Comparison of ENCODE assay signal across 21 mouse cellular contexts in the genomic region with DNA sequence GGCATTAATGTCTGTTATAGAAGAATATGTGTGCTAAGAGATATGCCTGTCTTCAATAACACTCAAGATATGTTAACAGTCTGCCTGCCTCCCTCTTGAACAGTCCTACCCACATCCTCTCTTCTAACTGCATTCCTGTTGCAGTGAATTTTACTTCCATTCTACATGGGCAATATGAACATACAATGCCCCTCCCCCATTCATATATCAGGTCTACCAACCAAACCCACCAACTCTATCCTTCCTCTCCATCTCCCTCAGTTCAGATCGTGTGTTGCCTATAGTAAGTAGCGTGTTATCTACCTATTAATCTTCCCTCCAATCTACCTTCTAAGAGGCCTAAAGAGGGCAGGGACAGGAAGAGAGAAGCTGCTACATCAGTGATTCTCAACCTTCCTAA. TPM values are rescaled to one million over a fixed set of nuclear protein-coding genes. Genes with fewer than 3 reads are reported as not detected.
"Had no signal": no experiment of that assay in that cellular context is flagged by ENCODE, and none has a peak within 500 bp of the region (broad histone marks: within the 10 kb centered on the region; RNA-seq: fewer than 3 reads in every experiment).

No protein-coding gene starts in this region.

- H3K4me3 ChIP-seq: kidney, embryonic 15.5 days; left cerebral cortex, adult 2 months; limb, embryonic 15.5 days; liver, embryonic 12.5 days; midbrain, embryonic 10.5 days; myocyte; neural tube, embryonic 13.5 days had no signal

- H3K4me1 ChIP-seq: limb, embryonic 15.5 days; midbrain, embryonic 10.5 days; neural tube, embryonic 13.5 days had no signal

- H3K27ac ChIP-seq: kidney, embryonic 15.5 days; left cerebral cortex, adult 2 months; limb, embryonic 15.5 days; liver, embryonic 12.5 days; midbrain, embryonic 10.5 days; neural tube, embryonic 13.5 days had no signal

- ATAC-seq: liver, embryonic 12.5 days had no signal

- H3K4me2 ChIP-seq: kidney, embryonic 15.5 days; limb, embryonic 15.5 days; liver, embryonic 12.5 days; lung, embryonic 14.5 days; neural tube, embryonic 13.5 days had no signal

- H3K9me3 ChIP-seq: kidney, embryonic 15.5 days; limb, embryonic 15.5 days; liver, embryonic 12.5 days; midbrain, embryonic 10.5 days; neural tube, embryonic 13.5 days had no signal

- H3K9ac ChIP-seq: kidney, embryonic 15.5 days; limb, embryonic 15.5 days; liver, embryonic 12.5 days; lung, embryonic 14.5 days; neural tube, embryonic 13.5 days had no signal

- DNase-seq: kidney, adult 2 months; kidney, postnatal 14 days; lung, embryonic 14.5 days; lung, postnatal 10 days; lung, postnatal 4 days; midbrain, embryonic 14.5 days; retina, postnatal 1 day; right cerebral cortex, postnatal 4 days; spleen, adult 18-20 months had no signal

- H3K27me3 ChIP-seq: kidney, embryonic 15.5 days; limb, embryonic 15.5 days; neural tube, embryonic 13.5 days had no signal

- H3K36me3 ChIP-seq: kidney, embryonic 15.5 days; limb, embryonic 15.5 days; liver, embryonic 12.5 days; midbrain, embryonic 10.5 days; neural tube, embryonic 13.5 days had no signal

RNA-seq across cellular contexts. Expression of a gene that starts 26.9 kb away (rescaled TPM):
- total RNA-seq: layer of hippocampus, postnatal 25 days; left cerebral cortex, adult 2 months had no signal
- polyA plus RNA-seq: kidney, adult 2 months; kidney, embryonic 15.5 days; large intestine, adult 2 months; limb, embryonic 11.5 days; liver, embryonic 12.5 days; liver, embryonic 16.5 days; lung, embryonic 14.5 days; midbrain, embryonic 10.5 days; midbrain, embryonic 14.5 days; myocyte; neural tube, embryonic 13.5 days; stomach, embryonic 16.5 days had no signal

RNA-seq across cellular contexts. Expression of a gene that starts 34.3 kb away (rescaled TPM):
- polyA plus RNA-seq: myocyte had no signal
